ENCODE assay signal across 14 mouse cellular contexts in genomic region chr4:132214847-132215246, GRCm38 (mm10). TPM values are rescaled to one million over a fixed set of nuclear protein-coding genes. Genes with fewer than 3 reads are reported as not detected.
DNase-seq lines count a peak whose midpoint lies in the region; ATAC-seq lines count a peak whose summit lies in the region.
"Had no signal": no experiment of that assay in that cellular context is flagged by ENCODE, and none has a peak within 500 bp of the region (broad histone marks: within the 10 kb centered on the region; RNA-seq: fewer than 3 reads in every experiment).

No protein-coding gene starts in this region.

- WGBS in heart, embryonic 11.5 days (ENCODE audit: insufficient replicate concordance): 54% methylated on average over 4 of the region's 4 CpGs
- 37% methylated on average over 4 of the region's 4 CpGs for WGBS in liver, embryonic 11.5 days
- WGBS in stomach, embryonic 16.5 days: 63% methylated on average over 4 of the region's 4 CpGs
- 79% methylated on average over 4 of the region's 4 CpGs for WGBS in limb, embryonic 10.5 days

- no peak overlapping the region for H3K4me2 ChIP-seq in heart, embryonic 11.5 days
- H3K4me2 ChIP-seq in liver, embryonic 11.5 days: peak overlapping the region; percentile 32
- H3K4me2 ChIP-seq in stomach, embryonic 16.5 days (ENCODE audit: low read depth, low read length): no peak overlapping the region
- H3K4me2 ChIP-seq: heart, embryonic 13.5 days; lung, embryonic 15.5 days had no signal

- no peaks in the 10 kb centered on the region for H3K9me3 ChIP-seq in heart, embryonic 11.5 days (replicated peaks; ENCODE audit: control insufficient read depth, low read length)
- H3K9me3 ChIP-seq in liver, embryonic 11.5 days (ENCODE audit: control insufficient read depth, low read length): no peaks in the 10 kb centered on the region
- H3K9me3 ChIP-seq in stomach, embryonic 16.5 days (replicated peaks; ENCODE audit: control insufficient read depth, low read length): no peaks in the 10 kb centered on the region
- no peaks in the 10 kb centered on the region for H3K9me3 ChIP-seq in limb, embryonic 10.5 days (replicated peaks)
- H3K9me3 ChIP-seq: heart, embryonic 13.5 days; lung, embryonic 15.5 days had no signal

- no peak overlapping the region for H3K4me3 ChIP-seq in heart, embryonic 11.5 days (ENCODE audit: low read depth, low read length)
- H3K4me3 ChIP-seq in liver, embryonic 11.5 days (ENCODE audit: low read depth, low read length): no peak overlapping the region
- H3K4me3 ChIP-seq in stomach, embryonic 16.5 days (replicated peaks; ENCODE audit: low read length): no peak overlapping the region
- no peak overlapping the region for H3K4me3 ChIP-seq in limb, embryonic 10.5 days
- H3K4me3 ChIP-seq: heart, embryonic 13.5 days; lung, embryonic 15.5 days had no signal

- H3K27ac ChIP-seq in heart, embryonic 11.5 days (ENCODE audit: low read depth, low read length): no peak overlapping the region
- H3K27ac ChIP-seq in liver, embryonic 11.5 days (ENCODE audit: low read depth, low read length): no peak overlapping the region
- peak overlapping the region; percentile 14; the same call in 1 of the 2 replicates for H3K27ac ChIP-seq in stomach, embryonic 16.5 days (ENCODE audit: low read length)
- no peak overlapping the region for H3K27ac ChIP-seq in limb, embryonic 10.5 days
- H3K27ac ChIP-seq: heart, embryonic 13.5 days; lung, embryonic 15.5 days had no signal

- ATAC-seq in heart, embryonic 11.5 days (replicated peaks; ENCODE audit: insufficient number of reproducible peaks, low FRiP score, low TSS enrichment): no peak
- no peak for ATAC-seq in liver, embryonic 11.5 days (replicated peaks; ENCODE audit: low FRiP score)
- peak; percentile 65 for ATAC-seq in megakaryocyte, adult 5-6 weeks (ENCODE audit: poor library complexity, severe bottlenecking)
- ATAC-seq in stomach, embryonic 16.5 days (ENCODE audit: insufficient read depth, low FRiP score): no peak

- peaks cover 11% of the 10 kb centered on the region; the same call in 1 of the 2 replicates for H3K4me1 ChIP-seq in heart, embryonic 11.5 days (ENCODE audit: control insufficient read depth, insufficient read depth, low read length)
- H3K4me1 ChIP-seq in liver, embryonic 11.5 days (replicated peaks; ENCODE audit: control insufficient read depth, insufficient read depth, low read length): peaks cover 13% of the 10 kb centered on the region
- peaks cover 12% of the 10 kb centered on the region for H3K4me1 ChIP-seq in stomach, embryonic 16.5 days (ENCODE audit: control insufficient read depth, insufficient read depth, low read length)
- H3K4me1 ChIP-seq in limb, embryonic 10.5 days: peaks cover 14% of the 10 kb centered on the region

- H3K36me3 ChIP-seq in heart, embryonic 11.5 days (ENCODE audit: control insufficient read depth, insufficient read depth, low read length): no peaks in the 10 kb centered on the region
- H3K36me3 ChIP-seq in liver, embryonic 11.5 days (ENCODE audit: control insufficient read depth, insufficient read depth, low read length): no peaks in the 10 kb centered on the region; the same call in 1 of the 2 replicates
- H3K36me3 ChIP-seq in stomach, embryonic 16.5 days (ENCODE audit: control insufficient read depth, insufficient read depth, low read length): 0 out of 2 replicates have a peak, but pooled peaks cover 2% of the 10 kb centered on the region
- peaks cover 13% of the 10 kb centered on the region for H3K36me3 ChIP-seq in limb, embryonic 10.5 days
- H3K36me3 ChIP-seq: lung, embryonic 15.5 days had no signal

- peak; percentile 93 for DNase-seq in heart, adult 11 months
- no peak for DNase-seq in liver, embryonic 11.5 days (ENCODE audit: low spot score)
- DNase-seq in layer of hippocampus, adult 9-11 months: no peak
- no peak for DNase-seq in cerebellum, postnatal 25 days
- no peak for DNase-seq in limb, embryonic 10.5 days (ENCODE audit: low spot score)
- DNase-seq: adrenal gland, postnatal 14 days; cerebellum, adult 9-11 months; right cerebral cortex, postnatal 25 days; thymus, postnatal 14 days had no signal

- H3K9ac ChIP-seq in heart, embryonic 11.5 days (ENCODE audit: low read depth, low read length): no peak overlapping the region
- H3K9ac ChIP-seq in liver, embryonic 11.5 days (ENCODE audit: low read depth, low read length): peak overlapping the region; percentile 26; the same call in 1 of the 2 replicates
- no peak overlapping the region for H3K9ac ChIP-seq in stomach, embryonic 16.5 days (ENCODE audit: low read length)
- H3K9ac ChIP-seq: heart, embryonic 13.5 days; lung, embryonic 15.5 days had no signal

- no peaks in the 10 kb centered on the region for H3K27me3 ChIP-seq in heart, embryonic 11.5 days (ENCODE audit: control insufficient read depth, insufficient read depth, low read length)
- no peaks in the 10 kb centered on the region for H3K27me3 ChIP-seq in liver, embryonic 11.5 days (replicated peaks; ENCODE audit: control insufficient read depth, insufficient read depth, low read length)
- H3K27me3 ChIP-seq in stomach, embryonic 16.5 days (ENCODE audit: control insufficient read depth, insufficient read depth, low read length): no peaks in the 10 kb centered on the region
- H3K27me3 ChIP-seq in limb, embryonic 10.5 days (ENCODE audit: low read depth, poor library complexity, severe bottlenecking): no peaks in the 10 kb centered on the region
- H3K27me3 ChIP-seq: heart, embryonic 13.5 days; lung, embryonic 15.5 days had no signal

RNA-seq across cellular contexts. Expression of gene Ythdf2, which starts 2.7 kb away (rescaled TPM):
- polyA plus RNA-seq in heart, embryonic 11.5 days (2014; fragmentation: Nextera tagmentation; extraction: Ambion mirVana): 72.5 and 77.9 TPM in 2 replicates
- polyA plus RNA-seq in liver, embryonic 11.5 days (2014; fragmentation: Nextera tagmentation; extraction: Ambion mirVana): 82.6 and 87.3 TPM in 2 replicates
- 32.4 and 32.9 TPM in 2 replicates for total RNA-seq in megakaryocyte, adult 5-6 weeks (2015)
- total RNA-seq in megakaryocyte, adult 5-6 weeks (2017): 35.0 and 42.0 TPM in 2 replicates
- polyA plus RNA-seq in stomach, embryonic 16.5 days (2015; fragmentation: Nextera tagmentation; extraction: Ambion mirVana): 75.6 and 84.2 TPM in 2 replicates
- 151 TPM in 2 replicates for polyA plus RNA-seq in limb, embryonic 10.5 days (2016; fragmentation: Nextera tagmentation; extraction: Ambion mirVana)

RNA-seq across cellular contexts. Expression of gene Gmeb1, which starts 46.6 kb away (rescaled TPM):
- polyA plus RNA-seq in heart, embryonic 11.5 days (2014; fragmentation: Nextera tagmentation; extraction: Ambion mirVana): 28.1 and 28.3 TPM in 2 replicates
- 25.4 and 26.8 TPM in 2 replicates for polyA plus RNA-seq in liver, embryonic 11.5 days (2014; fragmentation: Nextera tagmentation; extraction: Ambion mirVana)
- total RNA-seq in megakaryocyte, adult 5-6 weeks (2015): 17.9 and 21.6 TPM in 2 replicates
- 29.0 and 29.5 TPM in 2 replicates for total RNA-seq in megakaryocyte, adult 5-6 weeks (2017)
- polyA plus RNA-seq in stomach, embryonic 16.5 days (2015; fragmentation: Nextera tagmentation; extraction: Ambion mirVana): 25.6 and 28.7 TPM in 2 replicates
- 48.2 and 49.0 TPM in 2 replicates for polyA plus RNA-seq in limb, embryonic 10.5 days (2016; fragmentation: Nextera tagmentation; extraction: Ambion mirVana)

RNA-seq across cellular contexts. Expression of gene Taf12, which starts 59.3 kb away (rescaled TPM):
- 35.7 and 37.3 TPM in 2 replicates for polyA plus RNA-seq in heart, embryonic 11.5 days (2014; fragmentation: Nextera tagmentation; extraction: Ambion mirVana)
- 80.2 and 83.8 TPM in 2 replicates for polyA plus RNA-seq in liver, embryonic 11.5 days (2014; fragmentation: Nextera tagmentation; extraction: Ambion mirVana)
- 40.8 and 41.2 TPM in 2 replicates for total RNA-seq in megakaryocyte, adult 5-6 weeks (2015)
- total RNA-seq in megakaryocyte, adult 5-6 weeks (2017): 49.0 and 74.5 TPM in 2 replicates
- polyA plus RNA-seq in stomach, embryonic 16.5 days (2015; fragmentation: Nextera tagmentation; extraction: Ambion mirVana): 35.5 and 42.8 TPM in 2 replicates
- polyA plus RNA-seq in limb, embryonic 10.5 days (2016; fragmentation: Nextera tagmentation; extraction: Ambion mirVana): 60.9 and 62.9 TPM in 2 replicates
